8 mouse cellular contexts compared by ENCODE assay signal in genomic region chr11:5761820-5762632, GRCm38 (mm10). TPM values are rescaled to one million over a fixed set of nuclear protein-coding genes. Genes with fewer than 3 reads are reported as not detected.
A peak's percentile ranks its signal among the peaks of the same experiment; 100 is the strongest.
DNase-seq lines count a peak whose midpoint lies in the region; ATAC-seq lines count a peak whose summit lies in the region.

Urgcp (minus strand) TSS chr11:5762376.

- peak within 1 kb of the TSS; percentile 83 for H3K4me2 ChIP-seq in hindbrain, embryonic 16.5 days (ENCODE audit: low read length)

- peak; percentile 98 for ATAC-seq in hindbrain, embryonic 16.5 days

- under 1% methylated on average over 68 of the region's 68 CpGs for WGBS in hindbrain, embryonic 16.5 days
- under 1% methylated on average over 68 of the region's 68 CpGs for WGBS in macrophage (ENCODE audit: missing documents)

- peaks cover 37% of the 10 kb centered on the region for H3K79me2 ChIP-seq in macrophage (ENCODE audit: inconsistent target)

- peak within 1 kb of the TSS; percentile 85 for H3K9ac ChIP-seq in hindbrain, embryonic 16.5 days (ENCODE audit: low read depth, low read length)

- no peaks in the 10 kb centered on the region for H3K27me3 ChIP-seq in hindbrain, embryonic 16.5 days (replicated peaks; ENCODE audit: control insufficient read depth, insufficient read depth, low read length)

- H3K4me1 ChIP-seq in hindbrain, embryonic 16.5 days (ENCODE audit: control insufficient read depth, insufficient read depth, low read depth, low read length) = peaks cover 7% of the 10 kb centered on the region

- no peaks in the 10 kb centered on the region for H3K36me3 ChIP-seq in hindbrain, embryonic 16.5 days (ENCODE audit: control insufficient read depth, insufficient read depth, low read length)
- peaks cover 4% of the 10 kb centered on the region; the same call in 1 of the 2 replicates for H3K36me3 ChIP-seq in macrophage (ENCODE audit: inconsistent target)

- H3K27ac ChIP-seq in hindbrain, embryonic 16.5 days (ENCODE audit: low read depth, low read length) = peak within 1 kb of the TSS; percentile 96
- H3K27ac ChIP-seq in macrophage = peak within 1 kb of the TSS; percentile 81

- H3K9me3 ChIP-seq in hindbrain, embryonic 16.5 days (ENCODE audit: control insufficient read depth, low read length) = no peaks in the 10 kb centered on the region

- H3K4me3 ChIP-seq in hindbrain, embryonic 16.5 days (ENCODE audit: low read length) = peak within 1 kb of the TSS; percentile 64
- peak within 1 kb of the TSS; percentile 78 for H3K4me3 ChIP-seq in macrophage (ENCODE audit: inconsistent target)

- peak; percentile 94 for DNase-seq in WW6 (ENCODE audit: low read depth, low spot score)
- peak; percentile 76 to 91 for DNase-seq in cerebellum, postnatal 4 days (ENCODE audit: low spot score in 2 of 2)
- peak; percentile 95 for DNase-seq in gastrocnemius, adult 18-20 months (ENCODE audit: low spot score)
- DNase-seq in left cerebral cortex, adult 18-20 months (ENCODE audit: low spot score in 2 of 2) = peak; percentile 91 to 92
- DNase-seq in right cerebral cortex, adult 18-20 months = peak; percentile 92
- peak; percentile 72 for DNase-seq in urinary bladder, postnatal 10 days (ENCODE audit: low spot score)

RNA-seq across cellular contexts. Expression of gene Urgcp, which starts in this region (rescaled TPM):
- total RNA-seq in gastrocnemius, adult 18-20 months (2021) = 10 to 100 TPM; 38.8 to 48.7 TPM
- polyA plus RNA-seq in hindbrain, embryonic 16.5 days (2015; fragmentation: Nextera tagmentation; extraction: Ambion mirVana) = 35.6 and 36.7 TPM in 2 replicates
- 10 to 100 TPM; 64.2 to 78.5 TPM for total RNA-seq in left cerebral cortex, adult 18-20 months (2021)
- total RNA-seq in macrophage (2018; cell fraction: chromatin; rRNA removed) = 10 to 100 TPM in 24 of 26 experiments, 1 to 10 TPM in 2; 8.7 to 41.2 (median 24.2) TPM
- total RNA-seq in macrophage (2018; cell fraction: cytosol; rRNA removed) = 10 to 100 TPM in 24 of 26 experiments, 1 to 10 TPM in 2; 8.2 to 21.6 (median 15.2) TPM
- 10 to 100 TPM; 12.0 to 37.8 (median 24.3) TPM for total RNA-seq in macrophage (2018; cell fraction: nucleus; rRNA removed)
- polyA plus RNA-seq in macrophage (2018) = 7.5 to 13.5 TPM (median 13.1 TPM) in 3 replicates

Comparison
In these comparisons a context has a peak if more than half of its experiments do, and no peak if none do; other contexts are left out.
1. Peak in every context shown above with its lines: DNase-seq, ATAC-seq, H3K4me3 ChIP-seq and H3K27ac ChIP-seq.